Comparison of ENCODE assay signal across 17 mouse cellular contexts in the genomic region with DNA sequence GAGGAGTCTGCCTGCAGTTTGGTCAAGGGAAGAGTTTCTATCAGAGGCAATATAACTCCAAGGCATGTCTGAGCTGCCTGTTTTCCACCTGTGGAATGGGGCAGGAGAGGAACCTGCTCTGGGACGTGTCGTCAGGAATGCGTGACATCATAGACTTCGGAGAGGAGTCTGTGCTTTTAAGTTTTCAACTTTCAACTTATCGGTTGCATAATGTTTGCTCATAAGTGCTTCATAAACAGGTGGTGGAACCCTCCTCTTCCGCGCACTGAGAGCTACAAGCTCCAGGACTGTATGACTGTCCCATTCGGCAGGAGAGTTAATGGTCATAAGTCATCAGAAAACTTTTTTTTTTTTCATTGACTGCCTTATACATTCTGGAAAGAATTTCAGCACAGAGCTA. TPM values are rescaled to one million over a fixed set of nuclear protein-coding genes. Genes with fewer than 3 reads are reported as not detected.
DNase-seq lines count a peak whose midpoint lies in the region; ATAC-seq and TF ChIP-seq lines count a peak whose summit lies in the region.
"Had no signal": no experiment of that assay in that cellular context is flagged by ENCODE, and none has a peak within 500 bp of the region (broad histone marks: within the 10 kb centered on the region; RNA-seq: fewer than 3 reads in every experiment).

No protein-coding gene starts in this region.

- H3K4me2 ChIP-seq in heart, postnatal 0 days (ENCODE audit: low read depth, low read length), result no peak overlapping the region

- WGBS in heart, adult 2 months, result 87% methylated on average over 8 of the region's 8 CpGs
- WGBS in heart, postnatal 0 days, result 81% methylated on average over 8 of the region's 8 CpGs

- no peak for TF ChIP-seq EP300 in heart, adult 2 months (IDR thresholded peaks at IDR 0.05; ENCODE audit: insufficient read depth, low read depth, low read length)
- TF ChIP-seq EP300 in heart, postnatal 0 days (IDR thresholded peaks at IDR 0.05; ENCODE audit: low read depth), result no peak

- no peak for ATAC-seq in heart, postnatal 0 days (ENCODE audit: insufficient read depth, low read depth)
- ATAC-seq: inflammation-experienced regulatory T-cells, adult 6 months; intestine, postnatal 0 days had no signal

- no peaks in the 10 kb centered on the region for H3K79me2 ChIP-seq in heart, adult 2 months (replicated peaks; ENCODE audit: control insufficient read depth, insufficient read depth, low read length)

- no peaks in the 10 kb centered on the region for H3K9me3 ChIP-seq in heart, postnatal 0 days (replicated peaks; ENCODE audit: control insufficient read depth, low read length)
- H3K9me3 ChIP-seq: forebrain, embryonic 10.5 days; heart, embryonic 12.5 days; hindbrain, embryonic 12.5 days had no signal

- intact Hi-C loops in heart, adult 2 months (cut with DNase I), result loop anchor here (2.0 kb wide), 2 partner anchors 19 to 27 kb away; no protein-coding TSS in a partner anchor

- H3K4me1 ChIP-seq in heart, adult 2 months (ENCODE audit: control insufficient read depth, insufficient read depth, low read length), result no peaks in the 10 kb centered on the region
- peaks cover 15% of the 10 kb centered on the region; the same call in 1 of the 2 replicates for H3K4me1 ChIP-seq in heart, postnatal 0 days (ENCODE audit: control insufficient read depth, insufficient read depth)

- no peaks in the 10 kb centered on the region for H3K36me3 ChIP-seq in heart, adult 2 months (ENCODE audit: control insufficient read depth, insufficient read depth, low read length)
- H3K36me3 ChIP-seq in heart, postnatal 0 days (replicated peaks; ENCODE audit: control insufficient read depth, insufficient read depth, low read length), result no peaks in the 10 kb centered on the region
- H3K36me3 ChIP-seq: forebrain, embryonic 10.5 days; heart, embryonic 12.5 days; hindbrain, embryonic 12.5 days had no signal

- H3K27ac ChIP-seq in heart, adult 2 months, result peak overlapping the region; percentile 86
- H3K27ac ChIP-seq in heart, postnatal 0 days (ENCODE audit: low read depth), result peak overlapping the region; percentile 32; the same call in 1 of the 2 replicates
- H3K27ac ChIP-seq: hindbrain, embryonic 12.5 days had no signal

- H3K4me3 ChIP-seq in heart, adult 2 months, result no peak overlapping the region
- no peak overlapping the region for H3K4me3 ChIP-seq in heart, postnatal 0 days (ENCODE audit: low read depth, low read length)
- H3K4me3 ChIP-seq: erythroblast, embryonic 14.5 days; hindbrain, embryonic 12.5 days had no signal

- no peaks in the 10 kb centered on the region for H3K27me3 ChIP-seq in heart, adult 2 months (ENCODE audit: control insufficient read depth, insufficient read depth, low read length)
- H3K27me3 ChIP-seq in heart, postnatal 0 days (ENCODE audit: control insufficient read depth, insufficient read depth, low read length), result no peaks in the 10 kb centered on the region
- H3K27me3 ChIP-seq: heart, embryonic 12.5 days had no signal

- TF ChIP-seq POLR2A in heart, adult 2 months (IDR thresholded peaks at IDR 0.05; ENCODE audit: insufficient read depth, low read depth, low read length), result no peak

- no peak overlapping the region for H3K9ac ChIP-seq in heart, adult 2 months (ENCODE audit: low read depth, low read length)
- no peak overlapping the region for H3K9ac ChIP-seq in heart, postnatal 0 days (replicated peaks; ENCODE audit: low read depth, low read length)
- H3K9ac ChIP-seq: hindbrain, embryonic 12.5 days had no signal

- DNase-seq in heart, adult 2 months, result no peak
- no peak for DNase-seq in heart, adult 8-10 months (ENCODE audit: low spot score)
- DNase-seq in heart, postnatal 0 days (ENCODE audit: low spot score), result no peak
- DNase-seq in heart, adult 9 months (ENCODE audit: low spot score in 2 of 2), result no peak
- DNase-seq in lung, adult 18-20 months, result peak; percentile 26 to 42
- no peak for DNase-seq in lung, postnatal 10 days
- DNase-seq: adrenal gland, adult 2 months; adrenal gland, postnatal 25 days; cerebellum, adult 9-11 months; cerebellum, postnatal 36 days; heart, postnatal 14 days had no signal

- TF ChIP-seq CTCF in heart, adult 2 months (IDR thresholded peaks at IDR 0.05), result no peak
- no peak for TF ChIP-seq CTCF in heart, postnatal 0 days (IDR thresholded peaks at IDR 0.05; ENCODE audit: low read depth)

RNA-seq across cellular contexts. Expression of gene Hspb8, which starts 1.1 kb away (rescaled TPM):
- 100 to 1,000 TPM; 419 to 483 TPM for total RNA-seq in heart, adult 2 months (2021)
- polyA plus RNA-seq in heart, adult 2 months (2012; rRNA removed), result 552 and 677 TPM in 2 replicates
- 100 to 1,000 TPM; 427 to 604 (median 541) TPM for total RNA-seq in heart, adult 8-10 months (2022)
- 102 and 111 TPM in 2 replicates for total RNA-seq in heart, postnatal 0 days (2014; rRNA removed; ENCODE audit: low replicate concordance)
- 26.9 and 30.3 TPM in 2 replicates for polyA plus RNA-seq in heart, postnatal 0 days (2015; fragmentation: Nextera tagmentation; extraction: Ambion mirVana)
- polyA plus RNA-seq: erythroblast, embryonic 14.5 days; inflammation-experienced regulatory T-cells, adult 6 months had no signal

Comparison
In these comparisons a context has a peak if more than half of its experiments do, and no peak if none do; other contexts are left out.
1. DNase-seq: peak in lung, adult 18-20 months (2 of 2); none in heart, adult 2 months (0 of 2), heart, adult 8-10 months (single experiment), heart, postnatal 0 days (single experiment), heart, adult 9 months (0 of 2) and lung, postnatal 10 days (single experiment).